ENCODE assay signal across 14 mouse cellular contexts in the genomic region with DNA sequence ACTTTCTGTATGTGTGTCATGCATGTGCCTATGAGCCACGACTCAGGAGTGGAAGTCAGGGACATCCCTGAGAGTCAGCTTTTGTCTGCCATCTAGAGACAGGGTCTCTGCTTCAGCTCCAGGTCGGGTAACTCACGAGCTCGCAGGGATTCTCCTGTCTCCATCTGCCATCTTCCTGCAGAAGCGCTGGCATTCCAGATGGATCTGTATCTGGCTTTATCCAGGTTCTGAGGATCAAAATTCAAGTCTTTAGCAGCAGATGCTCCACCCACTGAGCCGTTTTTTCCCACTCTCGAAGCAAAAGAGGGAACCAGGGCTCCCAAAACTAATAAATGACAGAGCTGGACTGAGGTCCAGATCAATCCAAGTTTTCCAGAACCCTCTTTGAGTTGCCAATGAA.
DNase-seq lines count a peak whose midpoint lies in the region; ATAC-seq lines count a peak whose summit lies in the region.
"Had no signal": no experiment of that assay in that cellular context is flagged by ENCODE, and none has a peak within 500 bp of the region (broad histone marks: within the 10 kb centered on the region; RNA-seq: fewer than 3 reads in every experiment).

No protein-coding gene starts in this region.

- peaks cover 18% of the 10 kb centered on the region for H3K4me1 ChIP-seq in forebrain, embryonic 16.5 days (replicated peaks; ENCODE audit: control insufficient read depth, insufficient read depth, low read length)
- peaks cover 15% of the 10 kb centered on the region for H3K4me1 ChIP-seq in forebrain, embryonic 15.5 days
- H3K4me1 ChIP-seq in hindbrain, embryonic 10.5 days (replicated peaks): peaks cover 48% of the 10 kb centered on the region
- peaks cover 35% of the 10 kb centered on the region for H3K4me1 ChIP-seq in midbrain, embryonic 12.5 days
- peaks cover 13% of the 10 kb centered on the region; the same call in 1 of the 2 replicates for H3K4me1 ChIP-seq in kidney, embryonic 16.5 days (ENCODE audit: insufficient read depth, low read length)
- H3K4me1 ChIP-seq: megakaryocyte, embryonic 14.5 days had no signal

- H3K9ac ChIP-seq in forebrain, embryonic 16.5 days (replicated peaks; ENCODE audit: low read depth, low read length): no peak overlapping the region
- no peak overlapping the region for H3K9ac ChIP-seq in forebrain, embryonic 15.5 days (replicated peaks)
- no peak overlapping the region for H3K9ac ChIP-seq in midbrain, embryonic 12.5 days (replicated peaks)
- no peak overlapping the region for H3K9ac ChIP-seq in kidney, embryonic 16.5 days (replicated peaks; ENCODE audit: low read length)
- H3K9ac ChIP-seq: heart, embryonic 15.5 days had no signal

- H3K4me3 ChIP-seq in forebrain, embryonic 16.5 days (replicated peaks; ENCODE audit: low read length): no peak overlapping the region
- H3K4me3 ChIP-seq in forebrain, embryonic 15.5 days: no peak overlapping the region
- H3K4me3 ChIP-seq in hindbrain, embryonic 10.5 days: no peak overlapping the region
- H3K4me3 ChIP-seq in midbrain, embryonic 12.5 days: no peak overlapping the region
- H3K4me3 ChIP-seq in kidney, embryonic 16.5 days (ENCODE audit: low read length): no peak overlapping the region
- H3K4me3 ChIP-seq: erythroblast, embryonic 14.5 days; heart, embryonic 15.5 days; megakaryocyte, embryonic 14.5 days had no signal

- peak; percentile 34 for DNase-seq in brain, adult 2 months (ENCODE audit: low read depth, low spot score)
- DNase-seq in hindbrain, embryonic 10.5 days (ENCODE audit: low spot score): no peak
- no peak for DNase-seq in retina, postnatal 1 day
- no peak for DNase-seq in layer of hippocampus, adult 9-11 months
- DNase-seq: cerebellum, adult 8-10 months; spleen, adult 18-20 months; thymus, postnatal 14 days had no signal

- ATAC-seq in forebrain, embryonic 16.5 days: no peak
- ATAC-seq in forebrain, embryonic 15.5 days (replicated peaks): no peak
- ATAC-seq in midbrain, embryonic 12.5 days (ENCODE audit: low FRiP score, low read depth): no peak
- ATAC-seq in kidney, embryonic 16.5 days (ENCODE audit: low FRiP score, low TSS enrichment): no peak

- no peaks in the 10 kb centered on the region for H3K27me3 ChIP-seq in forebrain, embryonic 16.5 days (replicated peaks; ENCODE audit: control insufficient read depth, insufficient read depth, low read length)
- no peaks in the 10 kb centered on the region for H3K27me3 ChIP-seq in forebrain, embryonic 15.5 days
- no peaks in the 10 kb centered on the region; the same call in 1 of the 2 replicates for H3K27me3 ChIP-seq in hindbrain, embryonic 10.5 days (ENCODE audit: insufficient read depth, poor library complexity, severe bottlenecking)
- no peaks in the 10 kb centered on the region for H3K27me3 ChIP-seq in midbrain, embryonic 12.5 days
- H3K27me3 ChIP-seq in kidney, embryonic 16.5 days (ENCODE audit: insufficient read depth, low read length): peaks cover 14% of the 10 kb centered on the region

- H3K9me3 ChIP-seq in forebrain, embryonic 16.5 days (ENCODE audit: control insufficient read depth, low read length): no peaks in the 10 kb centered on the region
- no peaks in the 10 kb centered on the region for H3K9me3 ChIP-seq in forebrain, embryonic 15.5 days
- H3K9me3 ChIP-seq in hindbrain, embryonic 10.5 days: no peaks in the 10 kb centered on the region
- H3K9me3 ChIP-seq in midbrain, embryonic 12.5 days: no peaks in the 10 kb centered on the region
- H3K9me3 ChIP-seq in kidney, embryonic 16.5 days (ENCODE audit: low read length): no peaks in the 10 kb centered on the region
- H3K9me3 ChIP-seq: heart, embryonic 15.5 days had no signal

- 0 out of 2 replicates have a peak overlapping the region, but pooled peaks have one; percentile 12 for H3K27ac ChIP-seq in forebrain, embryonic 16.5 days (ENCODE audit: low read length)
- H3K27ac ChIP-seq in forebrain, embryonic 15.5 days (replicated peaks): no peak overlapping the region
- H3K27ac ChIP-seq in hindbrain, embryonic 10.5 days: peak overlapping the region; percentile 84
- H3K27ac ChIP-seq in midbrain, embryonic 12.5 days (replicated peaks): peak overlapping the region; percentile 63
- no peak overlapping the region for H3K27ac ChIP-seq in kidney, embryonic 16.5 days (ENCODE audit: low read length)
- H3K27ac ChIP-seq: heart, embryonic 15.5 days had no signal

- no peaks in the 10 kb centered on the region for H3K36me3 ChIP-seq in forebrain, embryonic 16.5 days (ENCODE audit: control insufficient read depth, insufficient read depth)
- no peaks in the 10 kb centered on the region for H3K36me3 ChIP-seq in forebrain, embryonic 15.5 days
- no peaks in the 10 kb centered on the region for H3K36me3 ChIP-seq in hindbrain, embryonic 10.5 days
- no peaks in the 10 kb centered on the region for H3K36me3 ChIP-seq in midbrain, embryonic 12.5 days
- H3K36me3 ChIP-seq in kidney, embryonic 16.5 days (ENCODE audit: insufficient read depth, low read length): no peaks in the 10 kb centered on the region
- H3K36me3 ChIP-seq: heart, embryonic 15.5 days had no signal

- 70% methylated on average over 7 of the region's 7 CpGs for WGBS in forebrain, embryonic 16.5 days
- WGBS in forebrain, embryonic 15.5 days: 71% methylated on average over 7 of the region's 7 CpGs
- 75% methylated on average over 7 of the region's 7 CpGs for WGBS in hindbrain, embryonic 10.5 days
- WGBS in midbrain, embryonic 12.5 days: 75% methylated on average over 7 of the region's 7 CpGs
- 59% methylated on average over 7 of the region's 7 CpGs for whole genome bisulfite sequencing in kidney, embryonic 16.5 days

- H3K4me2 ChIP-seq in forebrain, embryonic 16.5 days (ENCODE audit: low read length): no peak overlapping the region
- H3K4me2 ChIP-seq in forebrain, embryonic 15.5 days (replicated peaks): no peak overlapping the region
- H3K4me2 ChIP-seq in midbrain, embryonic 12.5 days (replicated peaks): no peak overlapping the region
- no peak overlapping the region for H3K4me2 ChIP-seq in kidney, embryonic 16.5 days (replicated peaks; ENCODE audit: low read depth, low read length)
- H3K4me2 ChIP-seq: heart, embryonic 15.5 days had no signal

Comparison
In these comparisons a context has a peak if more than half of its experiments do, and no peak if none do; other contexts are left out.
1. H3K27ac ChIP-seq: peak in forebrain, embryonic 16.5 days (single experiment), hindbrain, embryonic 10.5 days (single experiment) and midbrain, embryonic 12.5 days (single experiment); none in forebrain, embryonic 15.5 days (single experiment) and kidney, embryonic 16.5 days (single experiment).